Mouse (Mus musculus): ENCODE measurements around the gene Fam208a.

The Fam208a gene

DNA sequence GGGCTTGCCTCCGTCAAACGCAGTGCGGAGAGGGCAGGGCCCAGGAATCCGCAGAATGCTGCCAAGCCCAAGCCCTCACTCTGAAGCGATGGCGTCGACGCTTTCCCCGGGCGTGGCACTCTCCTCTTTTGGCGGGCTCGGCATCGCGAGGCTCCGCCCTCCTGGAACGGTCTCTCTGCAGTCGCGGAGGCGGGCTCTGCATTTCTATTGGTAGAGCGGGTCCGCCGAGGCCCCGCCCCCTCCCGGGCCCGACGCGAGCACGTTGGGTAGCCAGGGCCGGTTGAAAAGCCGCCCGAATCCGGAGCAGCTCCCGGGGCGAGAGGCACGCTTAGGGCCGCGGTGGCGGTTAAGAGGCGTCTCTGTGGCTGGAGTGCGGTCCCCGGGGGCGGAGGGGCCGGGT lies at the start of gene Fam208a:
Gene Fam208a (plus strand): TSS at position 262 of the 400 bp plus-strand sequence.
- peak; percentile 95 to 96 for DNase-seq

GRCm38 (mm10) chr14:27379404-27379803 lies 49.2 kb upstream of the Fam208a start:
- DNase-seq: peak; percentile 20 to 31

GRCm38 (mm10) chr14:27381459-27381858 lies 47.2 kb upstream of the Fam208a start:
- no peak for DNase-seq

- no peak for DNase-seq
Observed at GRCm38 (mm10) chr14:27383321-27383830, 45.3 kb upstream of the Fam208a start.

GRCm38 (mm10) chr14:27384143-27384542 lies 44.5 kb upstream of the Fam208a start:
- DNase-seq: no peak

DNA sequence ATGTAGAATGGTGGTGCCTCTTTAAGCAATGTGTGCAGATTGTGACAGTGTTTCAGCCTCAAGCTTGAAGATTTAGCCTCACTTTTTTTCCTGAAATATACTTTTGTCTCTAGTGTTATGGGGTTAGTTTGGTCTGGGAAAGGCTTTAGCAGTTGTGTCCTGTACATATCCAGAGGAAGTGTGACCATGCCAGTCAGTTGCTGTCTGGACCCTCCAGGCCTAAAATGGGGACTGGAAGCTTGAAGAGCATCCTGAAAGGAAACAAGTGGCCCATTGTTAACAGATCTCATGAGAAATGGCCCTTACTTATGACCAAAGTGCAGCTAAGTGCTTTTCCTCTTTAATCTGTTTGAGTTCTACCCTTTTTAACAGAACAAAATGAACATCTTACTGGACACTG lies 40.0 kb upstream of the Fam208a start:
- peak in 1 of 2 experiments; percentile 12 for DNase-seq

DNA sequence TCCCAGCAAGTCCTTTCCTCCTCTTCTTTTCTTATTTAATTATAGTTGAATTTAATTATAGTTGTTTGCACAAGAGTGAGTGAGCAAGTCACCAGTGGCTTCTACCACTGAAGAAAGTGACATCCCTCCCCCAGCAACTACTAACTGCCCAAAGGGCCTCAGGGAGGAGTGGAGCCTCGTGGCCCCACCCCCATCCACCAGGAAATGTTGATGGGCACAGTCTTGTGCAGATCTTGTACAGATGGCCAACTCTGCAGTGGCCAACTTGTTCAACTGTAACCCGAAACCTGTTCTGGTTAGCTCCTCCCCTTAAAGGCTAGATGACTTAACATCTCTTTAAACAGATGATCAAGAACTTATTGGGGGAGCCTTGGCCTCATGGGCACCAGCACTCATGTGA lies 38.9 kb upstream of the Fam208a start:
- DNase-seq: no peak

DNA sequence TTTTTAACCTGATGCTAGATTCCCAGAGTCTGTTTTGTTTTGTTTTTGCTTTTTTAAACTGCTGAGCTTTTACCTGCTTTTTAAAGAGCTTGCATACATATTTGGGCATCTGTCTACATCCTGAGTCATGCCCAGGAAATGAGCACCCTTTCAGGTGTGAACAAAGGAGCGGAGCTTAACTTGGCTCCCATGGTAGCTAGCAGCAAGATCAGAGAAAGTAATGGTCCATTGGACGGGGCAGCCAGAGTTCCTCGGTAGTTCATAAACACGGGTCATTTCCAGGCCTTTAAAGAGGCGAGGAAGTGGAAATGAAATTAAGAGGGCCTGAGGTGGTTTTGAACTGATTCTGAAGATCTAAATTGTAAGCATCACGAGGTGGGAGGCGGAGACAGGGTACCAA lies 38.0 kb upstream of the Fam208a start:
- DNase-seq: peak in 1 of 2 experiments; percentile 8

GRCm38 (mm10) chr14:27391776-27392308 lies 36.8 kb upstream of the Fam208a start:
- DNase-seq: no peak

- no peak for DNase-seq
Observed at GRCm38 (mm10) chr14:27392660-27393059, 36.0 kb upstream of the Fam208a start.

DNA sequence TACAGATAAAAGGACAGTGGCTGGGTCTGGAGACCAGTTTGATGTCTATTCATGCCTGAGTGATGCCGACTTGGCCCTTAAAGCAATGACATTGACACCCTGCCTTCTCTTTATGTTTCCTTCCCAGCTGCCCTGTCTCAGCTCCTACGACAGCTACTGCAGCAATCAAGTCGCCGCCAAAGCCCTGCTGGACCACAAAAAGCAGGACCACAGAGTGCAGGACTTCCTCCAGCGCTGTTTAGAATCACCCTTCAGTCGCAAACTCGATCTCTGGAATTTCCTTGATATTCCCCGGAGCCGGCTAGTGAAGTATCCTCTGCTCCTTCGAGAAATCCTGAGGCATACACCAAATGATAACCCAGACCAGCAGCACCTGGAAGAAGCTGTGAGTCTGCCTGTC lies 34.8 kb upstream of the Fam208a start:
- DNase-seq: no peak

- DNase-seq: no peak
Observed at GRCm38 (mm10) chr14:27396424-27396823, 32.2 kb upstream of the Fam208a start.

GRCm38 (mm10) chr14:27397526-27397925 lies 31.1 kb upstream of the Fam208a start:
- no peak for DNase-seq

GRCm38 (mm10) chr14:27400495-27400894 lies 28.1 kb upstream of the Fam208a start:
- no peak for DNase-seq

DNA sequence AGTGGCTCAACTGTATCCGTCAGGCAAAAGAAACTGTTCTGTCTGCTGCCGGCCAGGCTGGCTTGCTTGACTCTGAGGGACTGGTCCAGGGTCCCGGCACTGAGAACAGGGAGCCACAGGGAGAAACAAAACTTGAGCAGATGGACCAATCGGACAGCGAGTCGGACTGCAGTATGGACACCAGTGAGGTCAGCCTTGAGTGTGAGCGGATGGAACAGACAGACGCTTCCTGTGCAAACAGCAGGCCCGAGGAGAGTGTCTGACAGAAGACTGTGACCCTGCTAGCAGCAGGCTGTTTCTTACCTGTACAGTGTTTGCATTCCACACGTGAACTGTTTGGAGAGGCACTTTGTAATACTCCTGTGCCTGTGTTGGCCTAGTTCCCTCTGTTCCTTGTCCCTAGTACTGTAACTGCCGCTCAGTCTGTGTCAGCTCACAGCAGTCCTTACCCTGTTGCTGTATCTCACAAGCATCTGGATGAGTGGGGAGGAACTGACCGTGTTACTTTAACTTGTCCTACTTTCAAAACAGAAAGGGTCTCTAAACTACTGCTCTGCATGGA lies 26.8 kb upstream of the Fam208a start:
- no peak for DNase-seq

- no peak for DNase-seq
Observed at GRCm38 (mm10) chr14:27402332-27403250, 26.0 kb upstream of the Fam208a start.

DNA sequence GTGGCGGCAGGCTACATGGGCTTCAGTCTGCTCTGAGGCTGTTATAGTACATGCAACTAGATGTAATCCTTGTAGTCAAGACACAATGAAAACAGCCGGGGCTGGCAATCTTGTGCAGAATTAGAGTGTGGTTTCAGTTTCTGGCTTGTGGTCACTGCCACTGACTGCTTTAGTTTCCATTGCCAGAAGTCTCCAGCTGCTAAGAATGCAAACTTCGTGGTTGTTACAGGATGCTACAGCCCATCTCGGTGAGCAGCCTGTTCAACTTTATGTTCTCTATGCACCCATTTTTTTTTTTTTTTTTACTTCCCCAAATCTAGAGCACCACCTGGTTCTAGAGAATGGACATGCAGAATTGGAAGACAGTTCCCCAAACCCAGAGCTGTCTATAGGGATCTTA lies 23.2 kb upstream of the Fam208a start:
- DNase-seq: no peak

DNA sequence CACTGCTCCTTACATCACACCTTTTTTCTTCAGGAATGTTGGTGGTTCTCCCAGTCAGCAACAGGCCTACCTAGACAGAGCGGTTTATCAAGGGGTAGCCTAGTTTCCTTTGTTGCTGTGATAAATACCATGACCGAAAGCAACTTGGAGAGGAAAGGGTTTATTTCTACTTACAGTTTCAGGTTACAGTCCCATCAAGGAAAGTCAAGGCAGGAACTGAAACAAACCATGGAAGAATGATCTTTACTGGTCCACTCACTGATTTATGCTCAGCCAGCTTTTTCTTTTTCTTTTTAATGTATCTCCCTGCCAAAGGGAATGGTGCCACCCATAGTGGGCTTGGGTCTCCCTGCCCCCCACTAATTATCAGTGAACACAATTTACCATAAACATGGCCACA lies 22.7 kb upstream of the Fam208a start:
- no peak for DNase-seq

DNA sequence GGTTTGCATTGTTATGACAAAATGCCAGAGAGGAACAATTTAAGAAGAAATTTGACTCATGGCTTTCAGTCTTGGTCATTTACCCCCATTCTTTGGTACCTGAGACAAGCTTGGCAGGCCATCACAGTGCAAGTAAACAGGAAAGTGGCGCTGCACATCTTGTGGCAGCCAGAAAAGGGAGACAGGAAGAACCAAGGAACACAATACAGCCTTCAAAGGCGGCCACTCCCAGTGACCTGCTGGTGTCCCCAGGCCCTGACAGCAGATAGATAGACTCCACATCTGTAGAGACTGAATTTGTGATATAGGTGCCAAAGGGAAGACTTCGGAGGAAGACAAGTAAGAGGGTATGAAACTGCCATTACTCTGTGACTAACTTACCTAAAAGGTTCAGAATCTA lies 20.4 kb upstream of the Fam208a start:
- peak in 1 of 2 experiments; percentile 25 for DNase-seq

DNA sequence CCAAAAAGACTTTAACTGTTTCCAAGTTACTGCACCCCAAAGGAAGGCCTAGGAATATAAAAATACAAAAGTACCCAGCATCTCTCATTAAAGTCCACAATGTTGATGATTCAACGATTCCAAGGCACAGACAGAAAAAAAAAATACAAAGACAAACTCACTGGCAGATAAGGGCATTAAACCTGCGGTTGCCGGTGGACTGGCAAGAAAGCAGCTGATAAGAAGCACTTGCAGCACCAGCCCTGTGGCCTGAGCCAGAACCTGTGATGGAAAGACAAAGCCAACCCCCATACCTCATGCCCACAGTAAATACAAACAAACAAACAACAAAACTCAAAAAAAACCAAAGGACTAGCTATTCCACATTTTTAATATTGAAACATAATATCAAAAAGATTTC lies 19.0 kb upstream of the Fam208a start:
- DNase-seq: no peak

GRCm38 (mm10) chr14:27411492-27411891 lies 17.1 kb upstream of the Fam208a start:
- DNase-seq: no peak

DNA sequence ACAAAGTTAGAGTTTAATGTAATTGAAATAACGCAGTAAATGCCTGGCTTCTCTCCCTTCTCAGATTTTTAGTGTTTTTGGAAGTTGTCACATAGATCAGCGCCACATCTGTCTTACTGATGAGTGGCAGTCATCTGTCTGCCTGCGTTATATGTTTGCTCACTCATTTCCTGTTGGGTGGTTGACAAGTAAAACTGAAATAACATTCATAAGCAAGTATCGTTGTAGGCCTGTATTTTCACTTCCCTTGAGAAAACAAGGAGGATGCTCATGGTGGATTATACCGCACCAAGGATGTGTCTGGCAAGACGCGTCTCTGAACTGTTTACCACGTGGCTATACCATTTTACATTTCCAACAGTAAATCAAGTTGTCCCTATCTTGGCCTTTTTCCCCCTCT lies 15.9 kb upstream of the Fam208a start:
- DNase-seq: no peak

DNA sequence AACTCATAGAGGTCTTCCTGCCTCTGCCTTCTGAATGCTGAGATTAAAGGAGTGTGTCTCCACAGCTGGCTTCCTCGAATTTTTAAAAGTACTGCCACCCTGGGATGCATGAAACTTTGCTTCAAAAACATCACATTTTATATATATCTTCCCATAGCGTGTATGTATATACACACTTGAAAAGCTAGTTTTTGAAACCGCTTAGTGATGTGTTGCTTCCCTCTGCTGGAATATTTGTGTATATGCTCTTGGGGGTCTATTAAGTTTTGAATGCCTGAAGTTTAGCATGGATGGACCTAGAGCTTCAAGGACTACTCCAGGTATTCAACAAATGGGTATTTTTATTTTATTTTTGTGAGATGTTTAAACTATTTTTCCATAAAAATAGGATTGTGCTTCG lies 14.7 kb upstream of the Fam208a start:
- DNase-seq: no peak

- peak in 1 of 2 experiments; percentile 32 for DNase-seq
Observed at GRCm38 (mm10) chr14:27420816-27421215, 7.8 kb upstream of the Fam208a start.
